Mouse (Mus musculus) midbrain, embryonic 12.5 days (tissue): ENCODE measurements around the gene Spopl. TPM values are rescaled to one million over a fixed set of nuclear protein-coding genes. Genes with fewer than 3 reads are reported as not detected.
"Not testable (repeated sequence)": the region's sequence is repeated elsewhere in the genome, so short reads cannot be mapped to it uniquely, and the experiment has no call there.

Experiments
- ATAC-seq: fragments of 200-750 bp; cut with Nextera tagmentation; 2 replicates; pipeline ENCODE4 v1.8.0; 2017; ENCODE audit warnings: low read depth, moderate TSS enrichment, moderate library complexity; ENCODE audit not compliant: low FRiP score
- H3K27ac ChIP-seq: fragments of 300-500 bp; sonication (generic); replicated peaks from 2 replicates; pipeline ENCODE4 v1.5.1; 2016; ENCODE audit warnings: mild to moderate bottlenecking
- H3K27me3 ChIP-seq: fragments of 300-500 bp; sonication (generic); 2 replicates; pipeline ENCODE4 v1.6.1; 2016; ENCODE audit warnings: mild to moderate bottlenecking
- H3K36me3 ChIP-seq: fragments of 300-500 bp; sonication (generic); 2 replicates; pipeline ENCODE4 v1.6.1; 2016
- H3K4me1 ChIP-seq: fragments of 300-500 bp; sonication (generic); 2 replicates; pipeline ENCODE4 v1.6.1; 2016
- H3K4me2 ChIP-seq: fragments of 300-500 bp; sonication (generic); replicated peaks from 2 replicates; pipeline ENCODE4 v1.6.1; 2016; ENCODE audit warnings: mild to moderate bottlenecking, moderate library complexity
- H3K4me3 ChIP-seq: fragments of 300-500 bp; sonication (generic); 2 replicates; pipeline ENCODE4 v1.5.1; 2016; ENCODE audit warnings: mild to moderate bottlenecking
- H3K9ac ChIP-seq: fragments of 300-500 bp; sonication (generic); replicated peaks from 2 replicates; pipeline ENCODE4 v1.6.1; 2016; ENCODE audit warnings: mild to moderate bottlenecking, moderate library complexity
- H3K9me3 ChIP-seq: fragments of 300-500 bp; sonication (generic); 2 replicates; pipeline ENCODE4 v1.6.1; 2016; ENCODE audit warnings: mild to moderate bottlenecking
- WGBS: fragments of 180-500 bp; shearing (Covaris S2); methylation state at CpG from one replicate; pipeline ENCODE4 v1.1.7; 2016; 5-methylcytosine and 5-hydroxymethylcytosine counted together
- polyA plus RNA-seq: library from polyadenylated mRNA; unstranded; fragments of >200 nt; fragmentation: Nextera tagmentation; extraction: Ambion mirVana; gene quantifications from 2 replicates; pipeline ENCODE4 v1.2.1, GENCODE M21; 2016

Spopl gene
- polyA plus RNA-seq, 1 experiment from 2014 or later: 13.9 TPM

GRCm38 (mm10) chr2:23547220-23547619 is 24.7 kb downstream of the Spopl start:
- ATAC-seq: no peak
- Histone ChIP-seq H3K9ac (no peak overlapping the region), H3K27me3 (no peaks in the 10 kb centered on the region), H3K4me1 (no peaks in the 10 kb centered on the region), H3K4me3 (no peak overlapping the region), H3K27ac (no peak overlapping the region), H3K36me3 (no peaks in the 10 kb centered on the region), H3K9me3 (no peaks in the 10 kb centered on the region), H3K4me2 (no peak overlapping the region)
- 90% methylated on average over 1 of the region's 1 CpGs for WGBS

GRCm38 (mm10) chr2:23539967-23540366 is 31.9 kb downstream of the Spopl start:
- WGBS: 89% methylated on average over 4 of the region's 4 CpGs
- Histone ChIP-seq H3K36me3 (peaks cover 5% of the 10 kb centered on the region; the same call in 1 of the 2 replicates), H3K9me3 (no peaks in the 10 kb centered on the region), H3K4me2 (no peak overlapping the region), H3K27ac (no peak overlapping the region), H3K9ac (no peak overlapping the region), H3K27me3 (no peaks in the 10 kb centered on the region), H3K4me1 (no peaks in the 10 kb centered on the region), H3K4me3 (no peak overlapping the region)
- ATAC-seq: no peak

- not testable (repeated sequence) for H3K4me3 ChIP-seq, H3K4me1 ChIP-seq, H3K9ac ChIP-seq, ATAC-seq, H3K27me3 ChIP-seq, H3K27ac ChIP-seq, H3K4me2 ChIP-seq, H3K9me3 ChIP-seq
- 97% methylated on average over 2 of the region's 2 CpGs for WGBS
- H3K36me3 ChIP-seq: peaks cover 36% of the 10 kb centered on the region
Observed at GRCm38 (mm10) chr2:23527717-23528116, 44.2 kb downstream of the Spopl start.

- no peaks in the 10 kb centered on the region for H3K27me3 ChIP-seq
- H3K9ac ChIP-seq: no peak overlapping the region
- H3K36me3 ChIP-seq: no peaks in the 10 kb centered on the region
- no peaks in the 10 kb centered on the region for H3K4me1 ChIP-seq
- no peaks in the 10 kb centered on the region for H3K9me3 ChIP-seq
- H3K27ac ChIP-seq: no peak overlapping the region
- no peak for ATAC-seq
- no peak overlapping the region for H3K4me3 ChIP-seq
- WGBS: 87% methylated on average over 3 of the region's 3 CpGs
- no peak overlapping the region for H3K4me2 ChIP-seq
Observed at GRCm38 (mm10) chr2:23505141-23505540, 66.8 kb downstream of the Spopl start.

- H3K9ac ChIP-seq: no peak overlapping the region
- H3K4me2 ChIP-seq: no peak overlapping the region
- H3K27ac ChIP-seq: no peak overlapping the region
- WGBS: 93% methylated on average over 1 of the region's 1 CpGs
- H3K4me1 ChIP-seq: no peaks in the 10 kb centered on the region
- no peaks in the 10 kb centered on the region for H3K27me3 ChIP-seq
- ATAC-seq: no peak
- H3K36me3 ChIP-seq: no peaks in the 10 kb centered on the region
- H3K9me3 ChIP-seq: no peaks in the 10 kb centered on the region
- no peak overlapping the region for H3K4me3 ChIP-seq
Observed at GRCm38 (mm10) chr2:23481715-23482114, 90.2 kb downstream of the Spopl start.

GRCm38 (mm10) chr2:23467471-23467870 is 104.4 kb downstream of the Spopl start:
- no peak for ATAC-seq
- H3K4me1 ChIP-seq: no peaks in the 10 kb centered on the region
- WGBS: 81% methylated on average over 1 of the region's 1 CpGs
- no peaks in the 10 kb centered on the region for H3K9me3 ChIP-seq
- no peak overlapping the region for H3K9ac ChIP-seq
- no peak overlapping the region for H3K27ac ChIP-seq
- no peak overlapping the region for H3K4me3 ChIP-seq
- H3K4me2 ChIP-seq: no peak overlapping the region
- no peaks in the 10 kb centered on the region for H3K36me3 ChIP-seq
- H3K27me3 ChIP-seq: no peaks in the 10 kb centered on the region

- Histone ChIP-seq H3K4me3 (no peak overlapping the region), H3K36me3 (no peaks in the 10 kb centered on the region), H3K27me3 (no peaks in the 10 kb centered on the region), H3K9ac (no peak overlapping the region), H3K4me1 (no peaks in the 10 kb centered on the region), H3K4me2 (no peak overlapping the region), H3K27ac (no peak overlapping the region), H3K9me3 (no peaks in the 10 kb centered on the region)
- no peak for ATAC-seq
Observed at GRCm38 (mm10) chr2:23457452-23457851, 114.5 kb downstream of the Spopl start.
